Mouse (Mus musculus) megakaryocyte-erythroid progenitor cell, adult 5-6 weeks (primary cell): ENCODE results near the gene Lsm4. TPM values are rescaled to one million over a fixed set of nuclear protein-coding genes. Genes with fewer than 3 reads are reported as not detected.

Experiments
- ATAC-seq: replicated peaks from 2 replicates; pipeline ENCODE4 v1.8.0; 2016; ENCODE audit warnings: mild to moderate bottlenecking, inconsistent platforms; ENCODE audit not compliant: severe bottlenecking, poor library complexity, low FRiP score, low TSS enrichment
- total RNA-seq, 2 experiments: library from RNA; stranded (forward) in 1 of 2; stranded (reverse) in 1 of 2; fragments of 200-1000, 215-1000 nt in 1 of 2; fragments of >200 nt in 1 of 2; fragmentation: Nextera tagmentation in 1 of 2; gene quantifications; 2 replicates each; pipeline ENCODE4 v1.2.3; 2014 to 2017

Lsm4 gene
- total RNA-seq, 2 experiments from 2014 or later = 286 to 290 TPM

GRCm38 (mm10) chr8:70696019-70696885, 23.2 kb downstream of the Lsm4 start:
- no peak for ATAC-seq

- ATAC-seq = no peak
These were observed 23.9 kb downstream of the Lsm4 start for GRCm38 (mm10) chr8:70696946-70697345.

- ATAC-seq = no peak
These were observed 24.6 kb downstream of the Lsm4 start for GRCm38 (mm10) chr8:70697366-70698250.

GRCm38 (mm10) chr8:70698310-70699109, 25.5 kb downstream of the Lsm4 start, which contains the start of gene Jund:
Gene Jund, plus strand, starts transcription at chr8:70698949.
- peak; percentile 72 for ATAC-seq

- ATAC-seq = peak; percentile 6
These were observed 26.2 kb downstream of the Lsm4 start for GRCm38 (mm10) chr8:70699116-70699833.

GRCm38 (mm10) chr8:70699834-70700554, 26.9 kb downstream of the Lsm4 start:
- ATAC-seq = no peak

GRCm38 (mm10) chr8:70700555-70700922, 27.5 kb downstream of the Lsm4 start:
- peak; percentile 9 for ATAC-seq

- 0 out of 2 replicates have a peak, but pooled peaks have one; percentile 0 for ATAC-seq
These were observed 28.3 kb downstream of the Lsm4 start for GRCm38 (mm10) chr8:70701048-70701981.

- ATAC-seq = no peak
These were observed 29.2 kb downstream of the Lsm4 start for GRCm38 (mm10) chr8:70701982-70702841.

- ATAC-seq = no peak
These were observed 29.8 kb downstream of the Lsm4 start for GRCm38 (mm10) chr8:70702842-70703182.

- ATAC-seq = no peak
These were observed 30.2 kb downstream of the Lsm4 start, which contains the start of gene Iqcn for GRCm38 (mm10) chr8:70703287-70703686. Gene Iqcn, plus strand, starts transcription at chr8:70703457.

- no peak for ATAC-seq
These were observed 35.2 kb downstream of the Lsm4 start for GRCm38 (mm10) chr8:70708281-70708680.

- ATAC-seq = no peak
These were observed 36.7 kb downstream of the Lsm4 start for GRCm38 (mm10) chr8:70709794-70710193.

GRCm38 (mm10) chr8:70710296-70710695, 37.2 kb downstream of the Lsm4 start:
- ATAC-seq = no peak

- ATAC-seq = no peak
These were observed 38.0 kb downstream of the Lsm4 start for GRCm38 (mm10) chr8:70711041-70711440.

GRCm38 (mm10) chr8:70713991-70714390, 40.9 kb downstream of the Lsm4 start:
- ATAC-seq = no peak
